Mouse (Mus musculus) hematopoietic stem cell, adult 5-6 weeks (primary cell): ENCODE results near the gene Creb3l1. TPM values are rescaled to one million over a fixed set of nuclear protein-coding genes. Genes with fewer than 3 reads are reported as not detected.

Experiments used
- ATAC-seq, 2 experiments: fragments of 125-278 bp in 1 of 2; replicated peaks in 1 of 2; 2 replicates each; pipeline ENCODE4 v1.8.0; 2016 to 2017; ENCODE audit warnings: inconsistent platforms in 2 of 2, mild to moderate bottlenecking in 2 of 2, moderate number of reproducible peaks in 2 of 2, low read depth in 1 of 2, moderate TSS enrichment in 1 of 2; ENCODE audit not compliant: low FRiP score in 2 of 2, poor library complexity in 2 of 2, severe bottlenecking in 2 of 2, insufficient read depth in 1 of 2, low TSS enrichment in 1 of 2
- total RNA-seq: library from RNA; stranded (forward); fragments of 172-1452, 232-1000 nt; gene quantifications from 2 replicates; pipeline ENCODE4 v1.2.3, GENCODE M21; 2017

Creb3l1 gene
- total RNA-seq, 1 experiment from 2014 or later, result not detected

DNA sequence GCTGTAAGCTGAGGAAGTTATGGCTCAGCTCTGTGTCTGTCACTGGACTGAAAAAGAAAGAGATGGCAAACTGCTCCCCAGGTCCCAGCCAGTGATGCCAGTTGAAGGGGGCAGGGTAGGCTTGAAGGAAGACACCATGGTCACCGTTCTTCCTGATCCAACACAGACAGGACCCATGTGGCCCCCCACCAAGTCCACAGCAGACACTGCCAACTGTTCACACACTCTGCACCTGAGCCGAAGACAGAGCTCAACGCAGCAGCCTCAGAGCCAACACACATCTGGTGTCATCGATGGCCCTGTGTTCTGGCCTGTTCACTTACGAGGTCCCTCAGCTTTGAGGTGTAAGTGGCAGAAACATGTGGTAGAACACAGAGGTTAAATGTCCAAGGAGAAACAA, 63.8 kb downstream of the Creb3l1 start:
- ATAC-seq, result no peak

DNA sequence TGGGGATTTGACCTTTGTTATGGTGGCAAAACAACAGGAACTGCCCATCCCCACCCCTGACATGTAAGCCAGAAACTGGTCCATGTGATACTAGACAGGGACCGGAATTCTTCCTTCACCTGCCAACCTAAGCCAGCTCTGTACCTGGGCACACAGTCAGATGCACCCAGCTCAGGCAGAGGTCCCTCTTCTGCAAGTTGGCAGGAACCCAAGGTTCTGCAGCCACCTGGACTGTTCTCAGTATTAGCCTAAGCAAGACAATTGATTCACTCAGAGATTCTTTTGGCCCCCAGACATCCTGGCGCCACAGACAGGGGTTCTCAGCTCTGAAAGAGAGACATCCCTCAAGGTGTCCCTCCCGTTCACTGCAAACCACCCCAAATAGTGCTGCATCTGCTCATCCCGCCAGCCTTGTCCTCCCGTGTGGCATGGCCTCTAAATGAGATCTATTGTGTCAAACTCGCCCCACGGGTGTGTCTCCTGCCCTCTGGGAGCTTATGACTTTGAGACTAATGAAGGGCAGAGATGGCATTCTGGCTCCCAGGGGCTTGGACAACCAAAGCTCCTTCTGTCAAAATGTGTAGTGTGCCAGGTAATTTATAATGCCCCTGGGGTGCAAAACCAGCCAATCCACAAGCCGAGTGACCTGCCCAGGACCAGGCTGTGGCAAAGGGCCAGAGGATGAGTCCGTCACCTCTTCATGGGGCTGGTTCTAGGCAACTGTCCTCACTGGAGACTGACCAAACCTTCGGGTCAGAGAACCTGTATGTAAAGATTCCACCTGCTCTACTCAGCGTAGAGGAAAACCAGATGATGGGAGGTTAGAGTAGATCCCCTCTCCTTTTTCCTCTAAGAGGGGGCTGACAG, 64.5 kb downstream of the Creb3l1 start:
- no peak for ATAC-seq

DNA sequence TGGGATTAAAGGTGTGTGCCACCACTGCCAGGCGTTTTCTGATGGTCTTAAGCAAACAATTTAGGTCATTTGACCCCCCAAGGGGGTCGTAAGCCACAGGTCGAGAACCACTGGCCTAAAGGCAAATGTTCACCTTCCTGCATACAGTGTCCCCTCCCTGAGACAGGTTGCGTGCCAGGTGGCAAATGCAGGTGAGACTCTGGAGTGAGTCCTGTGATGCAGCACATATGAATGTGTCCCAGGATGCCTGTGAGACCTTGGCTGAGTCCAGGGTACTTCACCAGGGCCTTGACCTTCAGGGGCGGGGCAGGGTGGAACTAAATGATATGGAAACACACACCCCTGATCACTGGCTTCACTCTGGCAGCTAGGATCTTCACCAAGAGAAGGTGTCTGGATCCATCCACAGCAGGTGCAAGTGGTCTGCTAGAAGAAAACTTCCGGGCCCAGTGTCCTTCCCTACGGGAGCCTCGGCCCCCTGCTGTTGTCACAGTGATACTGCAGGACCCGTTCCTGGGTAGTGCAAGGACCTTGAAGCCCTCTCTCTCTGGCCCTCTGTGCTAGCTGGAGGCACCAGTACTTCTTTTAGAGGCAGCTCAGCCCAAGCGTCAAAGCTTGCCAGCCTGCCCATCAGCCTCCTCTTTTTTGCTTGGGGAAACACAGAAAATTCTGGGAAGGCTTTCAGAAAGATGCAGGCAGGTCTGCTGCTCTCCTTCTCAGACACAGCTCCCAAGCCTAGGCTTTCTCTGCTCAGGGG, 65.4 kb downstream of the Creb3l1 start:
- peak in 1 of 2 experiments; percentile 27; a peak in 1 of 4 replicates for ATAC-seq

DNA sequence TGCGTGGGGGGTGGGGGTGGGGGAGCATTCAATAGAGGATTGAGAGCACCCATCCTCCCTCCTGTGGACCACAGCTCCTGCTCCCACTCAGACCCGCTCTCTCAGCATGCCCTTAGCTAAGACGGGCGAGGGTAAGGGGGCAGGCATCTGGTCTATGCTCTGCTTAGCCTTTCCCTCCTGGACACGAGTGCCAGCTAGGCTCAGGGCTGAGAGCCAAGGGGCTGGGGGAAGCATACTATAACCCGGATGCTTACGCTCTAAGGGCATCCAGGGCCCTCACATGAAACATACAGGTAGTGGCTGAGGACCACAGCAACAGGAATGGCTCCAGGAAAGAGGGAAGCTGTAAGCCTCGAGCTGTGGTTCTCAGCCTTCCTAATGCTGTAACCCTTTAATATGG, 66.3 kb downstream of the Creb3l1 start:
- no peak for ATAC-seq

DNA sequence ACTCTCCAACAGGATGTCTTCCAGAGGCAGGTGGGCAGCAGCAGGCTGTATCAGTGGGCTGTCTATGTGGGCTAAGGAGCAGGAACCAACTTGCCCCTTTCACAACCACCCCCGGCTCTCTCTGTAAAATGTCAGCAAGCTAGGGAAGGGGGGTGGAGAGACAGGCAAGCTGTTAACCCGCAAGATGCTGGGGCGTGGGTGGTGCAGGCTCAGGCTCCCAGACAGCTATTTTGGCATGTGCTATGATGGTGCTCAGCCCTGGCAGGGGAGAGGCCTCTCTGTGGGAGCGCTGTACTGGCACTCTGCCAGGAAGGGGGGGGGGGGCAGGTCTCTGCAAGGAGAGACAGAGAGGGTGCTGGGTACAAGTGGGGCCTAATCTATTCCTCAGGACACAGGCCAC, 67.2 kb downstream of the Creb3l1 start:
- ATAC-seq, result peak; percentile 23 to 30; a peak in 2 of 4 replicates

DNA sequence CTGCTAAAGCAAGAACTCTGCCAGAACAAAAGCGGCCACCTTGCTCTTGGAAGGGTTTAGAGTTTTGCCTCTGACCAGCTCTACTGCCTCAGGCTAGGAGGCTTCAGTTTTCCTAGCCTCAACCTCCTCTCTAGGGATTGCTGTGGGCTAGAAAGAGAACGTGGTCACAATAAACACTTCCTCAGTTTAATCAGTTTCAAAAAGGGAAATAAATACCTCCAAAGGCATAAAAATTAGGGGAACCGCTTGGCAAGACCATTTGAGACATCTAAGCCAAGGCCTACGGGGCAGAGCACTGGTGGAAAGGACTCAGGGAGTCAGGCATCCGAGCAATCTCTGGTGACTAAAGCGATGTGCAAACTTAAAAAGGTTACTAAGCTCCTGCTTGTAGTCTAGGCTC, 68.4 kb downstream of the Creb3l1 start:
- no peak for ATAC-seq

DNA sequence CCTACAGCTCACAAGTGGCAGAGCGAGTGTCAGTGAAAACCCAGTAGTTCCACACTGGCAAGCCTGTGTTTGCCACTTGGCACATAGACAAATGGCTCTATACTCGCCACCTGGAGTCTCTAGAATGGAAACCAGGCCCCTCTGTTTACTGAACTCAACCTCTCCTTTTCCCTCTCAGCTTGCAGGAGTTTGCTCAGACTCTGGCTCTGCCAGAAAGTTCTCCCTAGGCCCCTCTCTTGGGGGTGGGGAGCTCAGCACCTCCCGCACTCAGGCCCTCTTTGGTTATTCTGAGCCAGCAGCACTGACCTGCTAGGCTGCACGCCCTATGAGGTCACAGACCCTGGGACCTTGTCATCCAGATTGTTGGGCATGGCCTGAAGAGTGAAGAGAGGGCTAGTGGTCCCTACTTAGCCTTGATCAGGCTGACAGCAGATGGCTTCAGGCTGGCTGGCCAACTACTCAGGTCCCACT, 69.1 kb downstream of the Creb3l1 start:
- no peak for ATAC-seq

DNA sequence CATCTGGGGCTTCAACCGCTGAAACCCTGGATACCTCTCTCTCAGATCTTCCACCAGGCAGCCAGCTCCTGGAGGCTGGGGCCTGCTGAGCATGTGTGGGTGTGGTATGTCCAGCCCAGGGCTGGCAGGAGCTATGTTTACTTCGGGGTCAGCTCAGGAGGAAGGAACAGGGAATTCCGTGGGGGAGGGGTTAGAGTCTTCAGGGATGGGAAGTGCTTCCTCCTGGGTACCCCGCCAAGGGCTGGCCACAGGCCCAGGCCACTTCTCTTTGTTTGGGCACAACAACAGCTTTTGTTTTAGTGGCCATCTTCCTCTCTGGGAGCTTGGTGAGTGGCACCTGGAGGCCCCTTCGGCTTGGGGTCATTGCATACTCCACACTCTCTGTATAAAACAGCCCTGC, 70.5 kb downstream of the Creb3l1 start:
- ATAC-seq, result no peak

DNA sequence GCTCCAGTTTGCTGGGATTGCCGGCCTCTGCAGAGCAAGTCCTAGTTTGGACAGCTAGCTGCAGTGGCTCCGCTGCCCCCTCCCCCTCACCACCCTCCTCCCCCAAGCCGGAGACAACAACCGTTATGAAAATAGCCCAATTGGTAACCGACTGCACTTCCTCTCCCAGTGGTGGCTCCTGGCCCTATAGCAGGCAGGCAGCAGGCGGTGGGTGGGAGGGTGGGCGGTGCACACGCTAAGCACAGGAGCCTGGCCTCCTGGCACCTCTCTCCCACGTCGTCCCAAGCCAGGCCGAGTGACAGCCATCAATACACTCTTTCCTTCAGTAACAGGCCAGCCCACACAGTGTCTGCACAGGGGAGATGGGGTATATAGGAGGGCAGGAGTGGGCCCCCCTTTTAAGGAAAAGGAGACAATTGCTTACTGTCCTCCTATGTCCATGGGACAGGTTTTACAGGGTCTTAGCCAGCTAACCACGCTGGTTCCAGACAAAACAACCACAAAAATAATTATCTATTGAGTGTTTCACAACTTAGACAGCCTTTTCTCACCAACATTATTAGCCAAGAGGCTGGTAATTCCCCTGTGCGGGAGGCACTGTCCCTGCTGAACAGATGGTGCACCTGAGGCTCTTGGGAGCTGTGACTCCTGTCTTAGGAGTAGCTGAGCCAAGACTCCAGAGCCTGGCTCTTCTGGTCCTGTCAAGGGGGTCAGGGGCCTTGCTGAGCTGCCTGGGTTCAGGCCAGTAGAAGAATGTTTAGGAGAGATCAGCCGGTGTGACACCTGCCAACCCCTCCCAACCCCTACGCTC, 73.8 kb downstream of the Creb3l1 start:
- ATAC-seq, result peak; percentile 65 to 67

DNA sequence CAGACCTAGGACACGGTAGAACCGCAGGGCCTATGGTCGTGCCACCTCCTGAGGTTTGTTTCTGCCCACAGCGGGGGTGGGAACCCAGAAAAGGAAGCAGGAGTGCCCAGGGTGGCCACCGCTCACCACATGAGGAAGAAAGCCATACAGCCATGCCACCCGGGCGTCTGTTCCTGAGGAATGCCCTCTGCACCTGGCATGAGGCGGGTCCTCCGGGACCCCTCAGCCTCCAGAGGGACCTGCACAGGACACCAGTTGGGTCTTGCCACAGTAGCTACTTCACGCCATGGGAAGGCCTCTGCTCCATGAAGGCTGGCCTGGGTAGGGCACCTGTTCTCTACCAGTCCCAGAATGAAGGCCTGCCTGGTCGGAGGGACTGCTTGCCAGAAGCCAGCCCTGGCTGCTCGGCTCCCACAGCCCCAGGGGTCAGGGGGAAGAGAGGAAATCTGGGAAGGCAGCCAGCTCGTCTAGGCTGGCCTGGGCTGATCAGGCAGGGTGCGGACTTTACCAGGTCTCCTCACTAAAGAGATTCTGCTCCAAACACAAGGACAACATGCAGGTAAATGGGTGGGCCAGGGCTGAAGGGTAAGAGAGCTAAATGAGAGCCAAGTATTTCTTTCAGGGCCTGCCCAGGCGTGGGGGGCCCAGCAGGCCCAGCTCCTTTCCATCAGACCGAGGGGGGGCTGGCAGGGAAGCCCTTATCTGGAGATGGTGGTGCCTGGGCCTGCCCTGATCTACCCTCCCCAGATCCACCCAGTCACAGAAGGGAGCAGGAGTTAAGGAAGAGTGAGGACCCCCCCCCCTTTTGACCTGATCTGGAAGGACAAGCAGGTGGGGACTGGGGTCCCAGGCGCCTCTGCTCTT, 74.7 kb downstream of the Creb3l1 start:
- ATAC-seq, result peak; percentile 47 to 63

DNA sequence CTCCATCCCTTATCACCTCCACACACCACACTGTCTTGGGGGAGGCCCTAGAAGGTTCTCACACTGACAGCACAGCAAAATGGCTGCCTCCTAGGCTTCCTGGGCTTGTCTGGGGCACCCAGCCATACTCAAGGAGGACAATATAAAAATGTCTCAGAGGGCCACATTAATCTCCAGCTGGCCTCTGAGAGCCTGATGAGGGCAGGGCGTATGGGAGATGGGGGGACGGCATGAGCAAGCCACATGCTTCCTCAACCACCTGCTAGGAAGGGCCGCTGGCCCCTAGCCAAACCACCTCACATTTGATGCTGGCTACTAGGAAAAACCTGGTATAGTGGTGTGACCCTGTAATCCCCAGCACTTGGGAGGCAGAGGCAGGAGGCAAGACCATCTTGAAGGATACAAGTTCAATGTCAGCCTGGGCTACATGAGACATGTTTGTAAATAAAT, 75.5 kb downstream of the Creb3l1 start:
- peak; percentile 19 to 23 for ATAC-seq

DNA sequence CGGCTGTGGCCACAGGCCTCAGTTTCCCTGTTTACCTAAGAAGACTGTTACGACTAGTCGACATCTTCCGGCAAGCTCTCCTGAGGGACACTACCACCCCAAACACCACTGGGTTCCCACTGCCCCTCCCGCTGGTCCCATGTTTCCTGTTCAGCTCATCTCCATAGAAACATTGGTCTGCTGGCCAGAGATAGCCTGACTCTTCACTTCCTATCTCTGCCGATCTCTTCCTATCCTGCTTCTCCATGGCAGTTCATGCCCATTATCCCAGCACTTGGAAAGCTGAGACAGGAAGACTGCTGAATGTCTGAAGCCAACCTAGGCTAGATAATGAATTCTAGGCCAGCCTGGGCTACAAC, 76.2 kb downstream of the Creb3l1 start:
- ATAC-seq, result no peak

DNA sequence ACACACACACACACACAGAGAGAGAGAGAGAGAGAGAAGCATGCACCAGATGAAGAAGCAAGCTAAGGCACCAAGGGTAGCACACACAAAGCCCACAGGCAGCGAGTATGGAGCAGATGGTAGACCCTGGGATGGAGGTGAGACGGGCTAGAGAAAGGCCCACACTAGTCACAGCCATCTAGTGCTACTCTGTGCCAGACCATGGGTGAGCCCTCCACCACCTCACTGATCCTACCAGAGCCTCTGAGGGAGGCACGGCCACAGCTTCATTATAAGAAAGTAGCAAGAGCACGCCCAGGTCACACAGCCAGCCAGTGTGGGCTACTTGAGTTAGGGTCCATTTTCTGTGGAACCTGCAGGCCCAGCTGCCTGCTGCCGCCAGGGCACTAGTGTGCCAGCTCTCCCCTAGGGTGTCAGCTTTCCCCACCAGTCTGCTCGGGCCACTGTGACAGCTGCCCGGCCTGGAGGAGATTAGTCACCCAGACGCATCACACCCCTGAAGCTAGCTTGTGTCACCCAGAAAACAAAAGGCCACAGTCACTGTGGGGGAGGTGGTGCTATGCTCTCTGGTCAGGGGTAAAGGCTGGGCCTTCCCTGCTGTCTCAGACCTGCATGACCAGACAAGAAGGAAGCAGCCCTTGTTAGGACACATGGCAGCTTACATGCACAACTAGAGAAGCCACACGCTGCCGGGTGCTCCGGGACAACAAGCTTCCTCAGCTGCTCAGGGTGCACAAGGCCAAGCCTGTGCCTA, 76.7 kb downstream of the Creb3l1 start:
- ATAC-seq, result peak; percentile 1 to 13; a peak in 1 of 4 replicates

DNA sequence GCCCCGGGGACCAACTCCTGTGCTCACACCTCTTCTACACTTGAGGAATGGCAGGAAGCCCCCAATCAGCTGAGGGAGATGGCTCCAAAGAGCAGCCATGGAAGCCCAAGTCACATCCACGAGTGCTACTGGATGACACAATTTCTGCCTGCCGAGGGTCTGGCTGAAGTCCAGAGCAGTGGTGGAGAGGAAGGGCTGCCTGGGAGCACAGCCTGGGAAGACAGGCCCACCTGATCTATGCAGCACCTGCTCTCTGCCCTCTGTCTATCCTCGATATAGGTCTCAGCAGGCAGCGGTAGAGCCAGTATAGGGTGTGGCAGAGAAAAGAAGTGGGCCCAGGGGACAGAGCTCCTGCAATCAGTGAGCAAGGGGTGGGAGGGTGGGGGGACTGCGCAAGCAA, 77.5 kb downstream of the Creb3l1 start:
- no peak for ATAC-seq

DNA sequence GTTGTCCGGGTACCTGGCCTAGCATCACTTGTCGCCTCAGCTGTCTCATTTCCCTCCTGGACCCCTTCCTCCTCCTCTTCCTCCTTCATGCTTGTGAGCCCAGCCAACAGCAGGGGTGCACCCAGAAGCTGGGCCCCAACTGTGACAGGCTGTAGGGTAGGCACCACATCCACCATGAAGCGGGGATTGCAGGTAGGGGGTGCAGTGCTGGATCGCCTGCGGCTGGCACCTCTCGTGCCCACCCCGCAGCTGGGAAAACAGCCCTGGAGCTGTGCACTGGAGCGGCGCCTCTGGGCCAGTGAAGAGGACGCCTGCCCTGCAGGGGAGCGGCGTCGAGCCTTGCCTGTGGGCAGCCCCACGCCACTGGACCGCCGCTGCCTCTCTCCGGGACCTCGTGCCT, 78.8 kb downstream of the Creb3l1 start, which contains the start of gene Gm9821:
Gm9821 (plus strand) TSS at position 221 of the 400 bp plus-strand sequence.
- ATAC-seq, result no peak
